Mouse (Mus musculus) G1E (cell line): ENCODE data around the gene Dnajc16. TPM values are rescaled to one million over a fixed set of nuclear protein-coding genes. Genes with fewer than 3 reads are reported as not detected.

Experiments used
- ATAC-seq: 2 replicates; pipeline ENCODE4 v1.8.0; 2016; ENCODE audit warnings: mild to moderate bottlenecking; ENCODE audit not compliant: insufficient number of reproducible peaks, poor library complexity, low FRiP score, severe bottlenecking; ENCODE audit errors: extremely low read depth
- DNase-seq: peaks from one replicate; pipeline ENCODE4 v3.0.0; 2012; ENCODE audit warnings: low spot score
- H3K27me3 ChIP-seq: 2 replicates; pipeline ENCODE4 v1.6.1; 2012; ENCODE audit warnings: mild to moderate bottlenecking, low read length, inconsistent platforms; ENCODE audit not compliant: insufficient read depth
- H3K36me3 ChIP-seq: replicated peaks from 2 replicates; pipeline ENCODE3; 2012; ENCODE audit warnings: mild to moderate bottlenecking, inconsistent platforms
- H3K4me1 ChIP-seq: 2 replicates; pipeline ENCODE4 v1.6.1; 2012; ENCODE audit warnings: low read depth, low read length, inconsistent platforms, mixed read lengths; ENCODE audit not compliant: insufficient read depth
- H3K4me3 ChIP-seq: 2 replicates; pipeline ENCODE4 v1.5.1; 2012; ENCODE audit warnings: low read depth, mild to moderate bottlenecking, inconsistent platforms, low read length, moderate library complexity, mixed read lengths
- H3K9me3 ChIP-seq: replicated peaks from 2 replicates; pipeline ENCODE4 v1.6.1; 2012; ENCODE audit warnings: inconsistent platforms
- CTCF ChIP-seq: IDR thresholded peaks from 2 replicates; pipeline ENCODE4 v1.5.1; 2012; ENCODE audit warnings: low read depth, low read length, inconsistent platforms, mixed read lengths
- GATA1 ChIP-seq: IDR thresholded peaks from 2 replicates; pipeline ENCODE4 v1.6.1; 2012; ENCODE audit warnings: borderline replicate concordance, low read length, inconsistent platforms, mixed read lengths
- GATA2 ChIP-seq: IDR thresholded peaks from 2 replicates; pipeline ENCODE4 v1.6.1; 2012; ENCODE audit warnings: low read depth, low read length, inconsistent platforms, borderline replicate concordance
- POLR2AphosphoS5 ChIP-seq: IDR thresholded peaks from 2 replicates; pipeline ENCODE4 v1.6.1; 2012; ENCODE audit warnings: low read depth, low read length, inconsistent platforms; ENCODE audit not compliant: insufficient replicate concordance
- TAL1 ChIP-seq: conservative IDR thresholded peaks from 2 replicates; pipeline ENCODE4 v1.6.1; 2012; ENCODE audit warnings: low read depth, low read length, inconsistent platforms, mixed read lengths
- polyA plus RNA-seq: library from polyadenylated mRNA; stranded (reverse); fragments of >175 nt; gene quantifications from 2 replicates; pipeline ENCODE4 v1.2.3, GENCODE M21; 2012
- total RNA-seq, 2 experiments: library from RNA; stranded (forward) in 1 of 2; stranded (reverse) in 1 of 2; fragments of 200-1000 nt in 1 of 2; fragments of >200 nt in 1 of 2; fragmentation: Nextera tagmentation in 1 of 2; gene quantifications; 2 replicates each; pipeline ENCODE4 v1.2.3; 2014 to 2017

The Dnajc16 gene
- total and polyA plus RNA-seq, 3 experiments = 2.9 to 10.6 (median 9.9) TPM

- no peak for ATAC-seq
- no peak overlapping the region for H3K4me3 ChIP-seq
- no peak for DNase-seq
- H3K27me3 ChIP-seq = no peaks in the 10 kb centered on the region
- no peak for TF ChIP-seq TAL1
- no peak for TF ChIP-seq CTCF
- no peak for TF ChIP-seq GATA1
- TF ChIP-seq POLR2AphosphoS5 = no peak
- no peak for TF ChIP-seq GATA2
- H3K36me3 ChIP-seq = peaks cover 87% of the 10 kb centered on the region
- peaks cover 52% of the 10 kb centered on the region for H3K4me1 ChIP-seq
- H3K9me3 ChIP-seq = no peaks in the 10 kb centered on the region
Measured at GRCm38 (mm10) chr4:141711250-141711649, 79.5 kb downstream of the Dnajc16 start.

Other genes with a start within 250 kb of the Dnajc16 start
- not detected in 2 replicates for gene Fblim1, start 184.8 kb downstream of the Dnajc16 start, total RNA-seq (2014; fragmentation: Nextera tagmentation)
- gene Fblim1, start 184.8 kb downstream of the Dnajc16 start, total RNA-seq (2017) = 0.11 TPM in 1 of 2 replicates, not detected in the other
- gene Fblim1, start 184.8 kb downstream of the Dnajc16 start, polyA plus RNA-seq = not detected in 2 replicates
- not detected in 2 replicates for gene Tmem82, start 172.3 kb downstream of the Dnajc16 start, total RNA-seq (2014; fragmentation: Nextera tagmentation)
- 0.11 TPM in 1 of 2 replicates, not detected in the other for gene Tmem82, start 172.3 kb downstream of the Dnajc16 start, total RNA-seq (2017)
- not detected in 2 replicates for gene Tmem82, start 172.3 kb downstream of the Dnajc16 start, polyA plus RNA-seq
- gene Slc25a34, start 167.1 kb downstream of the Dnajc16 start, total RNA-seq (2014; fragmentation: Nextera tagmentation) = not detected in 2 replicates
- gene Slc25a34, start 167.1 kb downstream of the Dnajc16 start, total RNA-seq (2017) = 0.12 and 0.16 TPM in 2 replicates
- gene Slc25a34, start 167.1 kb downstream of the Dnajc16 start, polyA plus RNA-seq = not detected in 2 replicates
- gene Plekhm2, start 126.0 kb downstream of the Dnajc16 start, total RNA-seq (2014; fragmentation: Nextera tagmentation) = 20.2 and 29.0 TPM in 2 replicates
- 7.5 and 8.3 TPM in 2 replicates for gene Plekhm2, start 126.0 kb downstream of the Dnajc16 start, total RNA-seq (2017)
- 20.0 and 21.5 TPM in 2 replicates for gene Plekhm2, start 126.0 kb downstream of the Dnajc16 start, polyA plus RNA-seq
- 15.0 and 22.3 TPM in 2 replicates for gene Rsc1a1, start 105.3 kb downstream of the Dnajc16 start, total RNA-seq (2014; fragmentation: Nextera tagmentation)
- 7.3 and 9.9 TPM in 2 replicates for gene Rsc1a1, start 105.3 kb downstream of the Dnajc16 start, total RNA-seq (2017)
- gene Rsc1a1, start 105.3 kb downstream of the Dnajc16 start, polyA plus RNA-seq = 2.4 TPM in 1 of 2 replicates, not detected in the other
- 40.8 and 45.4 TPM in 2 replicates for gene Ddi2, start 67.5 kb downstream of the Dnajc16 start, total RNA-seq (2014; fragmentation: Nextera tagmentation)
- gene Ddi2, start 67.5 kb downstream of the Dnajc16 start, total RNA-seq (2017) = 25.6 and 27.9 TPM in 2 replicates
- 13.2 and 17.8 TPM in 2 replicates for gene Ddi2, start 67.5 kb downstream of the Dnajc16 start, polyA plus RNA-seq
- gene Agmat, start 44.3 kb downstream of the Dnajc16 start, total RNA-seq (2014; fragmentation: Nextera tagmentation) = not detected in 2 replicates
- 0.05 TPM in 1 of 2 replicates, not detected in the other for gene Agmat, start 44.3 kb downstream of the Dnajc16 start, total RNA-seq (2017)
- gene Agmat, start 44.3 kb downstream of the Dnajc16 start, polyA plus RNA-seq = 0.04 TPM in 1 of 2 replicates, not detected in the other
- gene Casp9, start 2.7 kb upstream of the Dnajc16 start, total RNA-seq (2014; fragmentation: Nextera tagmentation) = 16.3 and 18.7 TPM in 2 replicates
- gene Casp9, start 2.7 kb upstream of the Dnajc16 start, total RNA-seq (2017) = 25.7 and 30.1 TPM in 2 replicates
- 21.7 and 26.1 TPM in 2 replicates for gene Casp9, start 2.7 kb upstream of the Dnajc16 start, polyA plus RNA-seq
- not detected in 2 replicates for gene Cela2a, start 35.2 kb upstream of the Dnajc16 start, total RNA-seq (2014; fragmentation: Nextera tagmentation)
- gene Cela2a, start 35.2 kb upstream of the Dnajc16 start, total RNA-seq (2017) = not detected in 2 replicates
- not detected in 2 replicates for gene Cela2a, start 35.2 kb upstream of the Dnajc16 start, polyA plus RNA-seq
- not detected in 2 replicates for gene Ctrc, start 55.4 kb upstream of the Dnajc16 start, total RNA-seq (2014; fragmentation: Nextera tagmentation)
- not detected in 2 replicates for gene Ctrc, start 55.4 kb upstream of the Dnajc16 start, total RNA-seq (2017)
- gene Ctrc, start 55.4 kb upstream of the Dnajc16 start, polyA plus RNA-seq = not detected in 2 replicates
- gene Efhd2, start 84.0 kb upstream of the Dnajc16 start, total RNA-seq (2014; fragmentation: Nextera tagmentation) = 30.8 and 31.9 TPM in 2 replicates
- 37.3 and 44.1 TPM in 2 replicates for gene Efhd2, start 84.0 kb upstream of the Dnajc16 start, total RNA-seq (2017)
- 56.1 and 59.5 TPM in 2 replicates for gene Efhd2, start 84.0 kb upstream of the Dnajc16 start, polyA plus RNA-seq
- gene Fhad1, start 224.2 kb upstream of the Dnajc16 start, total RNA-seq (2014; fragmentation: Nextera tagmentation) = not detected in 2 replicates
- 0.11 TPM in 1 of 2 replicates, not detected in the other for gene Fhad1, start 224.2 kb upstream of the Dnajc16 start, total RNA-seq (2017)
- gene Fhad1, start 224.2 kb upstream of the Dnajc16 start, polyA plus RNA-seq = not detected in 2 replicates